Mouse (Mus musculus): ENCODE measurements at regions not wholly inside any gene's neighbourhood (a gene's known extent, or its start where the extent isn't known, plus 50 kb on each side); places are given as distances from the start of the nearest gene placed in this dataset.

DNA sequence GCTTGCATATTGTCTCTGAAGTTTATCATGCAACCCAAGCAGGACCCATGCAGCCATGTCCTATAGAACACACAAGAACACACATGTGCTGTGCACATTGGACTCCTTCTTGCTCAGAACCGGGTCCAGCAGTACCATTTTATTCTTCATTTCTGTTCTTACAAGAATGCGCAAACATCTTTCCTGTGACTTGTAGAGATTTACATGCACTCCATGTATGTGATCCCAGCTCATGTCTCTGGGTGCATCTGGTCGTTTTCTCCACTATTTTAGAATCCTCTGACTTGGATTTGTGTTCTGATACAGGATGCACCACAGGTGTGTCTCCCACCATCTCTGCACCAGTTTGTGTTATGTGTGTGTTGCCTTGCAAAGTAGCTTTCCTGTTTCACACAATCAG lies 408.4 kb downstream of the Fam19a5 start:
- no peak for TF ChIP-seq MAFK (IDR thresholded peaks at IDR 0.05; ENCODE audit: insufficient read depth, low read depth, low read length)
- no peak for TF ChIP-seq HCFC1 (IDR thresholded peaks at IDR 0.05; ENCODE audit: borderline replicate concordance, insufficient read depth, low read length)

Data from ES-E14 (cell line).